Mouse (Mus musculus) lung, postnatal 0 days (tissue): ENCODE results near the gene Hs6st3.

Experiments
- CTCF ChIP-seq: IDR thresholded peaks from 2 replicates; pipeline ENCODE4 v1.5.1; 2016; ENCODE audit warnings: antibody characterized with exemption, mild to moderate bottlenecking
- EP300 ChIP-seq: IDR thresholded peaks from 2 replicates; pipeline ENCODE4 v1.6.1; 2016; ENCODE audit warnings: antibody characterized with exemption, mild to moderate bottlenecking, control low read depth

DNA sequence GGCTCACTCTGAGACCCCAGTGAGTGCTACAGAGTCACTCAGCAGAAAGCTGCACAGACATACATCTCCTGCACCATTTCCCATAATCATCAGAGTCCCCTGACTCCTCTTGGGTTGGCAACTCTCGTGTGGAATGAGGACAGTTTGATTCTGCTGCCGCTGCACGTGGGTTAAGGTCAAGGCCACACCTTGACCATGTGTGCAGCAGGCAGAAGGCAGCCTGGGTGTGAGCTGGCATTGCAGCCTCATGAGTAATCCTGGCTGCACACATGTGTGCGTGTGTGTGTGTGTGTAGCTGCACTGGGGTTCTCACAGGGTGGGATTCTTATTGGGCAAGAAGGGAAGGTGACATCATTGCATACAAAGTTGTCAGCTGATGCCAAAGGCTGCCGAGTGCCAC is 677.5 kb downstream of the Hs6st3 start:
- TF ChIP-seq CTCF (no peak), EP300 (no peak)
